Mouse (Mus musculus) stomach, embryonic 16.5 days (tissue): ENCODE measurements at regions not wholly inside any gene's neighbourhood (a gene's known extent, or its start where the extent isn't known, plus 50 kb on each side); places are given as distances from the start of the nearest gene placed in this dataset.
"Not testable (repeated sequence)": the region's sequence is repeated elsewhere in the genome, so short reads cannot be mapped to it uniquely, and the experiment has no call there.

ENCODE experiments used
- ATAC-seq: fragments of 200-750 bp; cut with Nextera tagmentation; 2 replicates; pipeline ENCODE4 v1.8.0; 2017; ENCODE audit warnings: moderate number of reproducible peaks, moderate TSS enrichment; ENCODE audit not compliant: insufficient read depth, low FRiP score
- H3K27ac ChIP-seq: fragments of 300-500 bp; sonication (generic); 2 replicates; pipeline ENCODE4 v1.5.1; 2014; ENCODE audit warnings: low read length
- H3K27me3 ChIP-seq: fragments of 300-500 bp; sonication (generic); 2 replicates; pipeline ENCODE4 v1.6.1; 2014; ENCODE audit warnings: low read length, control low read depth, mixed read lengths; ENCODE audit not compliant: control insufficient read depth, insufficient read depth
- H3K36me3 ChIP-seq: fragments of 300-500 bp; sonication (generic); 2 replicates; pipeline ENCODE4 v1.6.1; 2014; ENCODE audit warnings: low read length; ENCODE audit not compliant: control insufficient read depth, insufficient read depth
- H3K4me1 ChIP-seq: fragments of 300-500 bp; sonication (generic); 2 replicates; pipeline ENCODE4 v1.6.1; 2014; ENCODE audit warnings: low read length, control low read depth, mixed read lengths; ENCODE audit not compliant: control insufficient read depth, insufficient read depth
- H3K4me2 ChIP-seq: fragments of 300-500 bp; sonication (generic); 2 replicates; pipeline ENCODE4 v1.6.1; 2014; ENCODE audit warnings: low read depth, low read length, mixed read lengths
- H3K4me3 ChIP-seq: fragments of 300-500 bp; sonication (generic); replicated peaks from 2 replicates; pipeline ENCODE4 v1.5.1; 2014; ENCODE audit warnings: mild to moderate bottlenecking, low read length
- H3K9ac ChIP-seq: fragments of 300-500 bp; sonication (generic); 2 replicates; pipeline ENCODE4 v1.6.1; 2014; ENCODE audit warnings: low read length
- H3K9me3 ChIP-seq: fragments of 300-500 bp; sonication (generic); replicated peaks from 2 replicates; pipeline ENCODE4 v1.6.1; 2016; ENCODE audit warnings: low read length, control low read depth; ENCODE audit not compliant: control insufficient read depth
- WGBS: fragments of 180-500 bp; shearing (Covaris S2); extraction: QIAGEN DNeasy Blood & Tissue Kit; methylation state at CpG from one replicate; pipeline ENCODE4 v1.1.7; 2014; 5-methylcytosine and 5-hydroxymethylcytosine counted together

DNA sequence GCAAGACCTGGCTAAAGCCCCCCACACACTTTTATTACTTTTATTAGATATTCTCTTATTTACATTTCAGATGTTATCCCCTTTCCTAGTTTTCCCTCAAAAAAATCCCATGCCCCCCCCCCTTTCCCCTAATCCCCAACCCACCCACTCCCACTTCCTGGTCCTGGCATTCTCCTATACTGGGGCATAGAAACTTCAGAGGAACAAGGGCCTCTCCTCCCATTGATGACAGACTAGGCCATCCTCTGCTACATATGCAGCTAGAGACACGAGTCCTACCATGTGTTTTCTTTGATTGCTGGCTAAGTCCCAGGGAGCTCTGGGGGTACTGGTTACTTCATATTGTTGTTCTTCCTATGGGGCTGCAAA, 116.8 kb downstream of the Rfpl4b start:
- not testable (repeated sequence) for H3K27me3 ChIP-seq, H3K4me3 ChIP-seq, ATAC-seq, H3K9me3 ChIP-seq, H3K9ac ChIP-seq, H3K27ac ChIP-seq, H3K4me1 ChIP-seq, H3K4me2 ChIP-seq, H3K36me3 ChIP-seq
- WGBS = 67% methylated on average over 1 of the region's 1 CpGs

GRCm38 (mm10) chr10:38703954-38704761, 117.4 kb downstream of the Rfpl4b start:
- no peak overlapping the region for H3K27ac ChIP-seq
- H3K4me3 ChIP-seq = no peak overlapping the region
- no peaks in the 10 kb centered on the region for H3K27me3 ChIP-seq
- no peak overlapping the region for H3K4me2 ChIP-seq
- no peaks in the 10 kb centered on the region for H3K4me1 ChIP-seq
- ATAC-seq = no peak
- WGBS = 63% methylated on average over 4 of the region's 4 CpGs
- no peak overlapping the region for H3K9ac ChIP-seq
- no peaks in the 10 kb centered on the region for H3K9me3 ChIP-seq
- H3K36me3 ChIP-seq = no peaks in the 10 kb centered on the region

DNA sequence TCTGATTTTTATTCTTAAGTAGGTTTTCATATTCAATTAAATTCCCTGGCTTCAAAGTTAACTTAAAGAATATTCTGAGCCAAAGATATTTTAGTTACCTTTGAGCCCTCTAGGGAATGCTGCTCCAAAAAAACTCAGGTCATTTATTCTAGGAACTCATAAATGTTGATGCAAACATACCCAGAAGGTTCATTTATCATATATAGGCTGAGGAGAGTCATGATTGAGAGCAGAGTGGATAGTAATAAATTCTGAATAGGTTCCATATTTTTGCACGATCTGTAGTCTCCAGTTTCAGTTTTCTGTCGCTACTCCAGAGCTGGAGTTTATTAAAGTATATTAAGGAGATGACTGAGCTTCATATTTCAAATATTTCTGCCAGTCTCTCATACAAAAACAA, 144.1 kb downstream of the Rfpl4b start:
- ATAC-seq = no peak
- Histone ChIP-seq H3K27ac (no peak overlapping the region), H3K27me3 (no peaks in the 10 kb centered on the region), H3K4me3 (no peak overlapping the region), H3K4me2 (no peak overlapping the region), H3K9me3 (no peaks in the 10 kb centered on the region), H3K36me3 (no peaks in the 10 kb centered on the region), H3K9ac (no peak overlapping the region), H3K4me1 (no peaks in the 10 kb centered on the region)
- 57% methylated on average over 2 of the region's 2 CpGs for WGBS

DNA sequence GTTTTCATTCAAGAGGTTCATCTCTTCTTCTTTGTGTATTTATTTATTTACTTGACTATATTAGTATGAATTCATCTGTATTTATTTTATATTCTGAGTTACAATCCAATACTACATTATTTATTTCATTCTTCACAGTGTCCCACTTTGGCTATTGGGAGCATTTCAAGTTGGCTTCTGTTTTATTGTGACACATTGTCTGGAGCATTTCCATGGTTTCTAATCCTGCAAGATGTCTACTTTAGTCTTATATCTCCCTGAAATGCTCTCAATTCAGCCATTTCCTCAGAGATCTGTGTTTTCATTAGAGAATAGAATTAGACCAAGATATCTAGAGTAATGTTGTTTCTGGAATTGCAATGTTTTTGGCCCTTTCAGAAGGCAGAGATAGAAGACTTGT, 153.0 kb downstream of the Rfpl4b start:
- Histone ChIP-seq H3K27ac (no peak overlapping the region), H3K4me2 (no peak overlapping the region), H3K4me1 (no peaks in the 10 kb centered on the region), H3K27me3 (no peaks in the 10 kb centered on the region), H3K9ac (no peak overlapping the region), H3K36me3 (no peaks in the 10 kb centered on the region), H3K4me3 (no peak overlapping the region), H3K9me3 (no peaks in the 10 kb centered on the region)
- no peak for ATAC-seq

GRCm38 (mm10) chr10:38667841-38668240, 153.7 kb downstream of the Rfpl4b start:
- H3K36me3 ChIP-seq = no peaks in the 10 kb centered on the region
- H3K4me1 ChIP-seq = no peaks in the 10 kb centered on the region
- H3K4me3 ChIP-seq = no peak overlapping the region
- H3K9ac ChIP-seq = no peak overlapping the region
- no peak for ATAC-seq
- no peak overlapping the region for H3K27ac ChIP-seq
- H3K27me3 ChIP-seq = no peaks in the 10 kb centered on the region
- no peak overlapping the region for H3K4me2 ChIP-seq
- H3K9me3 ChIP-seq = no peaks in the 10 kb centered on the region

DNA sequence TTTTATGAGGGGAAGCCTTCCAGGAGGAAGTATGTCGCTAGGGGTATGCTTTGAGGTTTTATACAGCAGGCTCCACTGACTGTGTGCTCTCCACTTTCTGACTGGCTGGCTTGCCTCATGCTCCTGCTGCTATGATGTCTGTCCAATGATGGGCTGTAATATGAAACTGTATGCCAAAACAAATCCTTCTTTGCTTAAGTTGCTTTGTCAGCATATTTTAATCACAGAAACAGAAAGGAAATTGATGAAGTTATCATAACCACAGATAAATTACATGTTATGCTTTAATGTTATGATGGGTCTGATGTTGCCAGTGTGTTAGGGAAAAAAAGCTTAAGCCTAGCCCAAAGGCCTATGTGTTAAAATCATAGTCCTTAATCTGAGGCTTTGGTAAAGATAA, 185.9 kb downstream of the Rfpl4b start:
- WGBS = 57% methylated on average over 1 of the region's 1 CpGs

DNA sequence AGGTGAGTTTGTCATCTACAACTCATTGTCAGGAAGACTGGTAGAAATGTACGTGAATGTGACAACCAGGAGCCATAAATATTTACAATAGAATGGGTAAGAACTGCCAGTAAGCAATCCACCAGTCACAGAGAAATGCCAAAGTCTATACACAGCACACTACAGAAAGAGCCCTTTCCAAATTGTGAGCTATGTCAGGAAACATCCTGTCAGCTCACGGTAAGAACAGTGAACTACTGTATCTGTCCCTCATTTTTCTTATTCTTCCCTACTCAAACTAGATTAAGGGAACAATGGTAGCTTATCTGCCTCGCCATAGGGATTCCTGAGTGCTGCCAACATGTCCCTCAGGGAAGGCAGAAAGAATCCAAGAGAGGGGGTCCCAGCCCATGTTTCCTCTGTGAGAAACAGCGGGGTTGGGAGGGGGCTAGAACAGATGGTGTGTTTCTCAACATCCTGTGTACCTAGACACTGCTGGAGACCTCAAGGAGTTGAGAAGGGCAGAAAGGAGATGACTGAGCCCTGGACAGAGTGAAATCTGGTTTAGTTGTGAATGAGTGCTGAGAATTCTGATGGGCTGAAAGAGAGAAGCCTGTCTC, 191.6 kb downstream of the Rfpl4b start:
- no peaks in the 10 kb centered on the region for H3K9me3 ChIP-seq
- no peak for ATAC-seq

More for the DNA sequence above, 185.9 kb downstream of the Rfpl4b start:
- H3K4me1 ChIP-seq = no peaks in the 10 kb centered on the region
- H3K27me3 ChIP-seq = no peaks in the 10 kb centered on the region
- H3K4me3 ChIP-seq = no peak overlapping the region
- H3K9ac ChIP-seq = no peak overlapping the region
- no peak overlapping the region for H3K27ac ChIP-seq
- no peaks in the 10 kb centered on the region for H3K36me3 ChIP-seq
- no peaks in the 10 kb centered on the region for H3K9me3 ChIP-seq
- ATAC-seq = no peak
- H3K4me2 ChIP-seq = no peak overlapping the region

GRCm38 (mm10) chr10:38623399-38623798, 198.2 kb downstream of the Rfpl4b start:
- Histone ChIP-seq H3K36me3 (no peaks in the 10 kb centered on the region), H3K27me3 (no peaks in the 10 kb centered on the region), H3K9ac (no peak overlapping the region), H3K27ac (no peak overlapping the region), H3K4me1 (no peaks in the 10 kb centered on the region), H3K4me3 (no peak overlapping the region), H3K4me2 (no peak overlapping the region), H3K9me3 (no peaks in the 10 kb centered on the region)
- no peak for ATAC-seq
- 82% methylated on average over 1 of the region's 1 CpGs for WGBS

More for the DNA sequence above, 191.6 kb downstream of the Rfpl4b start:
- Histone ChIP-seq H3K4me2 (no peak overlapping the region), H3K27me3 (no peaks in the 10 kb centered on the region), H3K27ac (no peak overlapping the region), H3K4me3 (no peak overlapping the region), H3K9ac (no peak overlapping the region), H3K4me1 (no peaks in the 10 kb centered on the region), H3K36me3 (no peaks in the 10 kb centered on the region)
- WGBS = 58% methylated on average over 4 of the region's 4 CpGs

GRCm38 (mm10) chr10:38609606-38610510, 211.7 kb downstream of the Rfpl4b start:
- Histone ChIP-seq H3K4me3 (no peak overlapping the region), H3K36me3 (no peaks in the 10 kb centered on the region), H3K4me1 (no peaks in the 10 kb centered on the region), H3K27me3 (no peaks in the 10 kb centered on the region), H3K27ac (no peak overlapping the region), H3K9ac (no peak overlapping the region), H3K4me2 (no peak overlapping the region), H3K9me3 (no peaks in the 10 kb centered on the region)
- no peak for ATAC-seq
- WGBS = 68% methylated on average over 5 of the region's 5 CpGs
